Mouse (Mus musculus): Measurements from ENCODE around the gene Tshz2.

The Tshz2 gene

GRCm38 (mm10) chr2:169633491-169634289 lies 877 bp downstream of the Tshz2 start:
- no peak for DNase-seq (ENCODE audit: low read depth, low spot score)

GRCm38 (mm10) chr2:169634619-169635382 lies 2.0 kb downstream of the Tshz2 start:
- no peak for DNase-seq (ENCODE audit: low read depth, low spot score)

GRCm38 (mm10) chr2:169635428-169635827 lies 2.6 kb downstream of the Tshz2 start:
- no peak for DNase-seq (ENCODE audit: low read depth, low spot score)

- DNase-seq (ENCODE audit: low read depth, low spot score), result no peak
These were observed 3.6 kb downstream of the Tshz2 start for GRCm38 (mm10) chr2:169636414-169636813.

GRCm38 (mm10) chr2:169641547-169641946 lies 8.7 kb downstream of the Tshz2 start:
- DNase-seq (ENCODE audit: low read depth, low spot score), result no peak

- DNase-seq (ENCODE audit: low read depth, low spot score), result no peak
These were observed 9.6 kb downstream of the Tshz2 start for GRCm38 (mm10) chr2:169642420-169642819.

- no peak for DNase-seq (ENCODE audit: low read depth, low spot score)
These were observed 14.3 kb downstream of the Tshz2 start for GRCm38 (mm10) chr2:169647091-169647490.

DNA sequence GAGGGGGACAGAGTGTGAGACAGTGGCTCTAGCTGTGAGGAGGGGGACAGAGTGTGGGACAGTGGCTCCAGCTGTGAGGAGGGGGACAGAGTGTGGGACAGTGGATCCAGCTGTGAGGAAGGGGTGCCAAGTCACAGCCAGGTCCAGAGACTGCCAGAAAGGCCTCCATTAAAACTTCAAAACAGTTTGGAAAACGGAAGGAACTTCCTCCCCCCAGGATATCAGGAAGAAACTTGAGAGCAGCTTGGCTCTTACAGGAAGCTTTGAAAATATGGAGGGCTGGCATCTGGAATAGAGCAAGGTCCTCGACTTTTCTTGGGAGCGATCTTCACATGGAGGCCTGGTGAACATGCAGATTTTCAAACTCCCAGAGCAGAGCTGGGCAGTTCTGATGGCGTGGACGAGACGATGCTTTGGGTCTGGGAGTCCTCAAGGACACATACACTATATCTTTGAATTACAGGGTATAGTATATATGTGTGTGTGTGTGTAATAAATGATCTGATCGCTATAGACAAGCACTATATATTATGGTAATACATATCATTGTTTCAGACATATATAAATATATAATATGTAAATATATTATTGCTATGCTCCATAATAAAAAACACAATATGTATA lies 16.6 kb downstream of the Tshz2 start:
- DNase-seq (ENCODE audit: low read depth, low spot score), result no peak

GRCm38 (mm10) chr2:169653282-169653681 lies 20.5 kb downstream of the Tshz2 start:
- no peak for DNase-seq (ENCODE audit: low read depth, low spot score)

DNA sequence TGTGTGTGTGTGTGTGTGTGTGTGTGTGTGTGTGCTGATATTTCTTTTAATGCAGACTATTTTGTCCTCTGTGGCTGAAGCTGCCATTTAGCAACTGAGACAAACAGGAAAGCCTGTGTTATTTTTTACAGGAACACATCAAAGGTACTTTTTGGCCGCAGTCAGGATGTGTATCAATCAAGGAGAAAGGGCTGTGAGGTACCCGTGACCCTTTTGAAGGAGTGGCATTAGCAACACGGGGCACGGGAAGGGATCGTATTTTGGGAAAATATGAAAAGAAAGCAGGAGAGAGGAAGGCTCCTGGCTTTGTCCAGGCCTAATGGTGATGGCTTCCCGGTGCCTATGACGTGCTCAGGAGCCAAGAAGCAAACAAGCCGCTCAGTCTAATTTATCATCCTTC lies 31.0 kb downstream of the Tshz2 start:
- no peak for DNase-seq (ENCODE audit: low read depth, low spot score)

DNA sequence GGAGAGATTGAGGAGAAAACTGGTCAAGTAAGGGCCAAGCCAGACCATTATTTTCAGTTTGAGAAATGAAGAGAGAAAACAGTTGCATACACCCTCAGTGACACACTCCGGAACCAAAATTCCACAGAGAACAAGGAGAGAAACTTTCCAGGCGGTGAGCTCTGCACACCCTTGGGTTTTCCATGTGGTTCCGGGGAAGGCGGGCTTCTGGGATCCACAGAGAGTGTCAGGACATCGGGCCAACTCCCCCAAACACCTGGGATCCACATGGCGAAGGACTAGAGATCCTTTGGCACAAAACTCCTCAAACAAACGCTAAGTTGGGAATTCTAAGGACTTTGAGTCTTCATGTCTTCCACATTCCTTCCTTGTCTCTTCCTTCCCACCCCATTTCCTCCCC lies 38.5 kb downstream of the Tshz2 start:
- DNase-seq (ENCODE audit: low read depth, low spot score), result no peak

DNA sequence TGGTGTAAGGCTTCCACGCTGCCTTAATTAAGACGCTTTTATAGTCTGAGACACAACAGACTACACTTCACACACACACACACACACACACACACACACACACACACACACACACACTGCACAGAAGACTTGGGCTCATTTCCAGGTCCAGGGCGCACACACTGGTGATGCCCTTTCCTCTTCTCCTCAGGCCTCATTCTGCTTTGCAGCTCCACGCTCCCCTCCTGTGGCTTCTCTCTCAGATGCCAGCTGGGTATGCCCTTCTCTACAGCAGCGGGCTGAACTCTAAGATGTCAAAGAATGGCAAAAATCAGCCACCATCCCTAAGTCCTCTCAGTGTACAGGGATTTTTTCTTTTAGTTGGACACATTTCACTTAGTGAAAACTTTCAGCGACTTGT lies 41.0 kb downstream of the Tshz2 start:
- DNase-seq (ENCODE audit: low read depth, low spot score), result no peak

DNA sequence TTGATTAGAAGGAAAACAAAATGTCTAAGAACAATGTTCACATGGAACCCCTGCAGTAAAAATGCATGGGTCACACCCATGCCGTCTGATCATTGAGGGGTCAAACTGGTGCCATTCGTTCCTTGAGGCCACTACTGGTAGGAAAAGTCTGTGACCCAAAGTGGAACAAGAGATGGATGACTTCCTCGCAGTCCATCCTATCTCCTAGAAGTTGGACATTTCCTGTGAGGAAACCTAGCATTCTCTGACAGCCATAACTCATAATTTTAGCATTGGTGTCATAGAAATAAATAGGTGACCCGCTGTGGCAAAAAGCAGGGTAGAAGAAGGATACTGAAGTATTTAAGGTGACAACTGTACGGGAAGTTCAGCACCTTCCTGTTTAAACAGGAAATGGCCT lies 41.4 kb downstream of the Tshz2 start:
- DNase-seq (ENCODE audit: low read depth, low spot score), result no peak

DNA sequence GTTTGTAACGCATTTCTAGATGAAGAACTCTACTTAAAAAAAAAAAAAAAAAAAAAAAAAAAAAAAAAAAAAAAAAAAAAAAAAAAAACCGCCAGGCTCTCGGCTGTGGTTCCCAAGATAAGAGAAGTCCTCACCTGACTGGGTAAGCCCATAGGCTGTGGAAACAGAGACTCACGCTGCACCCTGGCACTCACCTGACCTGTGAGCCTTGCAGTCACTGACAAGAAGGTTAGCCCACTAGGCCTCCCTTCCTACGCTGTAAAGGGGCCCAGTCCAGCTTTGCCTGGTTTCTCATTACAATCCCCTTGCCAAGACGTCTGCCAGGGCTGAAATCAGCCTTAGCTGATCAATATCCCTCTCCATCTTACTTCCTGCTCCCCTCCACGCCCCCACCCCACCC lies 46.5 kb downstream of the Tshz2 start:
- no peak for DNase-seq (ENCODE audit: low read depth, low spot score)

DNA sequence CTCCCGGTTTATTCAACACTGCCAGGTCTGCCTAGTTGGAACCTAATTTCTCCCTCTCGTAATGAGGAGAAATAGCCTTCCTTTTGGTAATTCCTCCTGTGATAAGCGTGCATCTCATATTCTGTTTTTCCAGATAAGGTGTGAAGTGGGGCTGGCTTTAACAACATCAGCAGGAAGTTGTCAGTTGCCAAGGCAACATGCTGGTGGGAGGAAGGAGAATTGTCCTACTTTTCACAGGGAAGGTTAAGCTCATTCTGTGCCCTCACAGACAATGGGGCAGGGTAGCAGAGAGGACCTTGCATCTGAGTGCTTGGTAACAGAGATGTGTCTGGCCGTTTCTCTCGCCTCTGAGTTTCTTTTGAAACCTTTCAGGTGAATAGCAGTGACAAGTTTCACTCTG lies 47.1 kb downstream of the Tshz2 start:
- DNase-seq (ENCODE audit: low read depth, low spot score), result no peak

- no peak for DNase-seq (ENCODE audit: low read depth, low spot score)
These were observed 52.4 kb downstream of the Tshz2 start for GRCm38 (mm10) chr2:169685260-169685659.

DNA sequence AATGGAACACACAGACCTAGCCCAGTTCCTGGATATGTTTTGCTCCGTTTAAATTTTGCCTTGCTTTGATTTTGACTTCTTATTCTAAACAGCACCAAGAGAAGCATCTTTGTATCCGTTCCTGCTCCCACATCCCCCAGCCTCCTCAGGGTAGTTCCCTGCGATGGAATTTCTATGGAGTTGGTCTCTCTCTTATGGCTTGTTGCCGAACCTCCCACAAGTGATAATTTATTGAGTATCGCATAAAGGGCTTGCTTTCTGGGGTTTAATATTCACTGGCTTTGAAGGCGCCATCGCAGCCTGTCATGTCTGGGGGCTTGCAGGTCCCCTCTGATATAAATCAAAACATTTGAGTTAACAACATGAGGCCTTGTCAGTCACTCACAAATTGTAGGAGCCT lies 52.9 kb downstream of the Tshz2 start:
- DNase-seq (ENCODE audit: low read depth, low spot score), result no peak

DNA sequence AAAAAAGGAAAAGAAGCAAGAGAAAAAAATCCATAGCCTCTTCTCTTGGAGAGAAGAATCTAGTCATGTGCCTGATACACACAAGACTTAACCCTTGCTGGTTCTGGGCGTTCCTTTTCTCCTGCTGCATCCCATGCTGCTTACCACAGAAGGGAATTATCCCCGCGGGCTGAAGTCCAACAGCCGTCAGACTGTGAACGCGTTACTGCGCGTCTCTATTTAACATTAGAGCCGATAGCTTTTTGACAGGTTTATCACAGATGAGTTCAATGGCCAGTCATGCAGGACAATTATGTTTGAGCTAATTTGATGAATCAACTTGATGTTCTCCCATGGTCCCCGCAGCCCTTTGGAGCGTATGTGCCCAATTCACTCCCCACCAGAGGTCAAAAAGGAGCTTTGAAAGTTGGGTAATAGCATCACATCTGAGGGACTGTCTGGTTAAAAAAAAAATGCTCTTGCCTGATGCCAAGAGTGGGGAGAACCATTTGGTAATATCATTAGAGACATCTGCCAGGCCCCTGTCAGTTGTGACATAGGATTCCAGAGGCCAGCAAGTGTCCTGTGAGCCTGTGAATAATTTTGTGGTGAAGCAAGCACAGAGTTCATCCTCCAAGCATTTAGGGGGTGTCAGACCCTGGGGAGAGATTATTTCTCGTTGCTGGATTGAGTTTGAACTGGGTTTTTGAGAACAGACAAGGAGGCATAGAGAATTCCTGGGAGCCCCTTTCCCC lies 54.1 kb downstream of the Tshz2 start:
- no peak for DNase-seq (ENCODE audit: low read depth, low spot score)

- DNase-seq (ENCODE audit: low read depth, low spot score), result no peak
These were observed 57.2 kb downstream of the Tshz2 start for GRCm38 (mm10) chr2:169690054-169690453.

- no peak for DNase-seq (ENCODE audit: low read depth, low spot score)
These were observed 61.7 kb downstream of the Tshz2 start for GRCm38 (mm10) chr2:169694494-169694893.

GRCm38 (mm10) chr2:169695025-169695424 lies 62.2 kb downstream of the Tshz2 start:
- no peak for DNase-seq (ENCODE audit: low read depth, low spot score)

- DNase-seq (ENCODE audit: low read depth, low spot score), result no peak
These were observed 66.3 kb downstream of the Tshz2 start for GRCm38 (mm10) chr2:169699141-169699540.

Data from brain, embryonic 18.5 days (tissue).